Mouse (Mus musculus) forebrain, embryonic 12.5 days (tissue): Measurements from ENCODE around the gene Mustn1. TPM values are rescaled to one million over a fixed set of nuclear protein-coding genes. Genes with fewer than 3 reads are reported as not detected.

Source experiments
- ATAC-seq: fragments of 200-750 bp; cut with Nextera tagmentation; 2 replicates; pipeline ENCODE4 v1.8.0; 2017; ENCODE audit warnings: moderate TSS enrichment; ENCODE audit not compliant: low FRiP score
- H3K27ac ChIP-seq: fragments of 300-500 bp; sonication (generic); 2 replicates; pipeline ENCODE4 v1.5.1; 2016; ENCODE audit warnings: mild to moderate bottlenecking
- H3K27me3 ChIP-seq: fragments of 300-500 bp; sonication (generic); 2 replicates; pipeline ENCODE4 v1.6.1; 2016; ENCODE audit warnings: mild to moderate bottlenecking
- H3K36me3 ChIP-seq: fragments of 300-500 bp; sonication (generic); replicated peaks from 2 replicates; pipeline ENCODE4 v1.6.1; 2016; ENCODE audit warnings: mild to moderate bottlenecking
- H3K4me1 ChIP-seq: fragments of 300-500 bp; sonication (generic); 2 replicates; pipeline ENCODE4 v1.6.1; 2016
- H3K4me2 ChIP-seq: fragments of 300-500 bp; sonication (generic); 2 replicates; pipeline ENCODE4 v1.6.1; 2016; ENCODE audit warnings: mild to moderate bottlenecking, moderate library complexity
- H3K4me3 ChIP-seq: fragments of 300-500 bp; sonication (generic); replicated peaks from 2 replicates; pipeline ENCODE4 v1.5.1; 2016; ENCODE audit warnings: mild to moderate bottlenecking
- H3K9ac ChIP-seq: fragments of 300-500 bp; sonication (generic); 2 replicates; pipeline ENCODE4 v1.6.1; 2016; ENCODE audit warnings: mild to moderate bottlenecking
- H3K9me3 ChIP-seq: fragments of 300-500 bp; sonication (generic); 2 replicates; pipeline ENCODE4 v1.6.1; 2016
- WGBS: fragments of 180-500 bp; shearing (Covaris S2); methylation state at CpG from one replicate; pipeline ENCODE4 v1.1.7; 2016; 5-methylcytosine and 5-hydroxymethylcytosine counted together
- polyA plus RNA-seq: library from polyadenylated mRNA; unstranded; fragments of >200 nt; fragmentation: Nextera tagmentation; extraction: Ambion mirVana; gene quantifications from 2 replicates; pipeline ENCODE4 v1.2.1, GENCODE M21; 2016

Mustn1 gene
- 0.15 and 0.47 TPM in 2 replicates for polyA plus RNA-seq

GRCm38 (mm10) chr14:30878958-30879571 lies at the start of gene Mustn1:
Mustn1 (plus strand) TSS chr14:30879200.
- no peaks in the 10 kb centered on the region for H3K9me3 ChIP-seq
- WGBS: 81% methylated on average over 11 of the region's 11 CpGs
- ATAC-seq: no peak

GRCm38 (mm10) chr14:30837416-30837996 lies 41.5 kb upstream of the Mustn1 start:
- no peak overlapping the region for H3K4me3 ChIP-seq
- no peak overlapping the region for H3K4me2 ChIP-seq
- H3K27ac ChIP-seq: no peak overlapping the region
- no peaks in the 10 kb centered on the region for H3K9me3 ChIP-seq
- ATAC-seq: no peak
- H3K9ac ChIP-seq: no peak overlapping the region
- H3K27me3 ChIP-seq: no peaks in the 10 kb centered on the region
- no peaks in the 10 kb centered on the region; the same call in 1 of the 2 replicates for H3K4me1 ChIP-seq
- WGBS: 93% methylated on average over 14 of the region's 14 CpGs
- H3K36me3 ChIP-seq: 0 out of 2 replicates have a peak, but pooled peaks cover 6% of the 10 kb centered on the region

More at GRCm38 (mm10) chr14:30878958-30879571, at the start of gene Mustn1:
- Histone ChIP-seq H3K4me2 (no peak within 1 kb of the TSS), H3K4me3 (no peak within 1 kb of the TSS), H3K27me3 (no peaks in the 10 kb centered on the region), H3K9ac (no peak within 1 kb of the TSS), H3K27ac (peak within 1 kb of the TSS; percentile 36; the same call in 1 of the 2 replicates), H3K4me1 (no peaks in the 10 kb centered on the region), H3K36me3 (peaks cover 8% of the 10 kb centered on the region)

GRCm38 (mm10) chr14:30843701-30844100 lies 35.3 kb upstream of the Mustn1 start:
- no peaks in the 10 kb centered on the region for H3K4me1 ChIP-seq
- H3K4me2 ChIP-seq: no peak overlapping the region
- no peak for ATAC-seq
- H3K27me3 ChIP-seq: no peaks in the 10 kb centered on the region
- H3K4me3 ChIP-seq: no peak overlapping the region
- no peak overlapping the region for H3K9ac ChIP-seq
- peaks cover 4% of the 10 kb centered on the region for H3K36me3 ChIP-seq
- no peaks in the 10 kb centered on the region for H3K9me3 ChIP-seq
- WGBS: 94% methylated on average over 3 of the region's 3 CpGs
- no peak overlapping the region for H3K27ac ChIP-seq

GRCm38 (mm10) chr14:30850504-30850903 lies 28.5 kb upstream of the Mustn1 start:
- no peak for ATAC-seq
- Histone ChIP-seq H3K4me2 (no peak overlapping the region), H3K9me3 (no peaks in the 10 kb centered on the region), H3K36me3 (no peaks in the 10 kb centered on the region; the same call in 1 of the 2 replicates), H3K4me3 (no peak overlapping the region), H3K9ac (no peak overlapping the region), H3K27me3 (no peaks in the 10 kb centered on the region), H3K27ac (no peak overlapping the region), H3K4me1 (no peaks in the 10 kb centered on the region)
- 89% methylated on average over 5 of the region's 5 CpGs for WGBS

- 95% methylated on average over 5 of the region's 5 CpGs for WGBS
- H3K27me3 ChIP-seq: no peaks in the 10 kb centered on the region
- H3K4me3 ChIP-seq: no peak overlapping the region
- H3K27ac ChIP-seq: no peak overlapping the region
- no peak for ATAC-seq
- H3K4me1 ChIP-seq: no peaks in the 10 kb centered on the region
- H3K4me2 ChIP-seq: no peak overlapping the region
- H3K9me3 ChIP-seq: no peaks in the 10 kb centered on the region
- H3K9ac ChIP-seq: no peak overlapping the region
- no peaks in the 10 kb centered on the region for H3K36me3 ChIP-seq
Measured at GRCm38 (mm10) chr14:30852325-30852724, 26.7 kb upstream of the Mustn1 start.

GRCm38 (mm10) chr14:30855316-30855715 lies 23.7 kb upstream of the Mustn1 start:
- no peak for ATAC-seq
- H3K4me3 ChIP-seq: no peak overlapping the region
- no peaks in the 10 kb centered on the region for H3K9me3 ChIP-seq
- H3K27me3 ChIP-seq: no peaks in the 10 kb centered on the region
- H3K4me2 ChIP-seq: no peak overlapping the region
- H3K4me1 ChIP-seq: no peaks in the 10 kb centered on the region
- H3K36me3 ChIP-seq: no peaks in the 10 kb centered on the region
- H3K9ac ChIP-seq: no peak overlapping the region
- no peak overlapping the region for H3K27ac ChIP-seq
- WGBS: 91% methylated on average over 3 of the region's 3 CpGs

- Histone ChIP-seq H3K27ac (no peak overlapping the region), H3K9ac (no peak overlapping the region), H3K36me3 (no peaks in the 10 kb centered on the region), H3K4me1 (no peaks in the 10 kb centered on the region), H3K4me3 (no peak overlapping the region), H3K4me2 (no peak overlapping the region), H3K27me3 (no peaks in the 10 kb centered on the region), H3K9me3 (no peaks in the 10 kb centered on the region)
- 90% methylated on average over 10 of the region's 10 CpGs for WGBS
- ATAC-seq: no peak
Measured at GRCm38 (mm10) chr14:30856885-30857507, 22.0 kb upstream of the Mustn1 start.

GRCm38 (mm10) chr14:30857990-30858389 lies 21.0 kb upstream of the Mustn1 start:
- Histone ChIP-seq H3K4me2 (no peak overlapping the region), H3K27me3 (no peaks in the 10 kb centered on the region), H3K27ac (no peak overlapping the region), H3K4me3 (no peak overlapping the region), H3K9ac (no peak overlapping the region), H3K9me3 (no peaks in the 10 kb centered on the region), H3K4me1 (no peaks in the 10 kb centered on the region), H3K36me3 (no peaks in the 10 kb centered on the region)
- no peak for ATAC-seq
- WGBS: 83% methylated on average over 4 of the region's 4 CpGs

- H3K4me2 ChIP-seq: no peak overlapping the region
- no peaks in the 10 kb centered on the region for H3K27me3 ChIP-seq
- WGBS: 88% methylated on average over 16 of the region's 16 CpGs
- H3K9ac ChIP-seq: no peak overlapping the region
- no peak overlapping the region for H3K27ac ChIP-seq
- ATAC-seq: no peak
- H3K4me3 ChIP-seq: no peak overlapping the region
- peaks cover 12% of the 10 kb centered on the region for H3K36me3 ChIP-seq
- H3K9me3 ChIP-seq: no peaks in the 10 kb centered on the region
- no peaks in the 10 kb centered on the region for H3K4me1 ChIP-seq
Measured at GRCm38 (mm10) chr14:30861421-30862125, 17.4 kb upstream of the Mustn1 start.

- Histone ChIP-seq H3K9ac (no peak overlapping the region), H3K4me3 (no peak overlapping the region), H3K9me3 (no peaks in the 10 kb centered on the region), H3K27ac (no peak overlapping the region), H3K4me1 (no peaks in the 10 kb centered on the region), H3K36me3 (peaks cover 12% of the 10 kb centered on the region), H3K27me3 (no peaks in the 10 kb centered on the region), H3K4me2 (no peak overlapping the region)
- 89% methylated on average over 9 of the region's 9 CpGs for WGBS
- ATAC-seq: no peak
Measured at GRCm38 (mm10) chr14:30862368-30862767, 16.6 kb upstream of the Mustn1 start.

- ATAC-seq: no peak
- WGBS: 58% methylated on average over 3 of the region's 3 CpGs
- H3K27ac ChIP-seq: no peak overlapping the region
- H3K9me3 ChIP-seq: no peaks in the 10 kb centered on the region
- H3K4me3 ChIP-seq: no peak overlapping the region
- H3K9ac ChIP-seq: no peak overlapping the region
- no peaks in the 10 kb centered on the region for H3K27me3 ChIP-seq
- no peak overlapping the region for H3K4me2 ChIP-seq
- no peaks in the 10 kb centered on the region for H3K4me1 ChIP-seq
- peaks cover 18% of the 10 kb centered on the region for H3K36me3 ChIP-seq
Measured at GRCm38 (mm10) chr14:30865311-30865710, 13.7 kb upstream of the Mustn1 start.

- H3K4me3 ChIP-seq: no peak overlapping the region
- no peak overlapping the region for H3K27ac ChIP-seq
- H3K9ac ChIP-seq: no peak overlapping the region
- 35% methylated on average over 5 of the region's 5 CpGs for WGBS
- H3K27me3 ChIP-seq: no peaks in the 10 kb centered on the region
- no peak for ATAC-seq
- peaks cover 18% of the 10 kb centered on the region for H3K36me3 ChIP-seq
- no peak overlapping the region for H3K4me2 ChIP-seq
- no peaks in the 10 kb centered on the region for H3K9me3 ChIP-seq
- H3K4me1 ChIP-seq: no peaks in the 10 kb centered on the region
Measured at GRCm38 (mm10) chr14:30867042-30867441, 12.0 kb upstream of the Mustn1 start.
